Mouse (Mus musculus) stomach, embryonic 14.5 days (tissue): ENCODE measurements around the gene Bola1. TPM values are rescaled to one million over a fixed set of nuclear protein-coding genes. Genes with fewer than 3 reads are reported as not detected.

Experiments
- ATAC-seq: fragments of 200-750 bp; cut with Nextera tagmentation; 2 replicates; pipeline ENCODE4 v1.8.0; 2017; ENCODE audit warnings: low read depth, moderate TSS enrichment; ENCODE audit not compliant: insufficient number of reproducible peaks, insufficient read depth, low FRiP score
- H3K27ac ChIP-seq: fragments of 300-500 bp; sonication (generic); 2 replicates; pipeline ENCODE4 v1.5.1; 2014; ENCODE audit warnings: mild to moderate bottlenecking, low read length, moderate library complexity, mixed read lengths
- H3K27me3 ChIP-seq: fragments of 300-500 bp; sonication (generic); 2 replicates; pipeline ENCODE4 v1.6.1; 2014; ENCODE audit warnings: low read length, control low read depth, mixed read lengths; ENCODE audit not compliant: control insufficient read depth, insufficient read depth
- H3K36me3 ChIP-seq: fragments of 300-500 bp; sonication (generic); 2 replicates; pipeline ENCODE4 v1.6.1; 2014; ENCODE audit warnings: mild to moderate bottlenecking, control low read depth, low read length, moderate library complexity, mixed read lengths; ENCODE audit not compliant: control insufficient read depth, insufficient read depth
- H3K4me1 ChIP-seq: fragments of 300-500 bp; sonication (generic); 2 replicates; pipeline ENCODE4 v1.6.1; 2014; ENCODE audit warnings: low read length, control low read depth, mixed read lengths; ENCODE audit not compliant: control insufficient read depth, insufficient read depth
- H3K4me2 ChIP-seq: fragments of 300-500 bp; sonication (generic); replicated peaks from 2 replicates; pipeline ENCODE4 v1.6.1; 2014; ENCODE audit warnings: low read depth, low read length, control low read depth
- H3K4me3 ChIP-seq: fragments of 300-500 bp; sonication (generic); 2 replicates; pipeline ENCODE4 v1.5.1; 2014; ENCODE audit warnings: low read depth, low read length, control low read depth
- H3K9ac ChIP-seq: fragments of 300-500 bp; sonication (generic); replicated peaks from 2 replicates; pipeline ENCODE4 v1.6.1; 2014; ENCODE audit warnings: low read depth, mild to moderate bottlenecking, control low read depth, low read length, moderate library complexity, mixed read lengths
- H3K9me3 ChIP-seq: fragments of 300-500 bp; sonication (generic); 2 replicates; pipeline ENCODE4 v1.6.1; 2016; ENCODE audit warnings: low read depth, low read length, control low read depth; ENCODE audit not compliant: control insufficient read depth
- WGBS: fragments of 180-500 bp; shearing (Covaris S2); extraction: QIAGEN DNeasy Blood & Tissue Kit; methylation state at CpG from one replicate; pipeline ENCODE4 v1.1.7; 2014; 5-methylcytosine and 5-hydroxymethylcytosine counted together
- polyA plus RNA-seq: library from polyadenylated mRNA; unstranded; fragments of >200 nt; fragmentation: Nextera tagmentation; extraction: Ambion mirVana; gene quantifications from 2 replicates; pipeline ENCODE4 v1.2.1, GENCODE M21; 2014

Gene Bola1
- polyA plus RNA-seq, 1 experiment from 2014 or later = 61.3 TPM

- Histone ChIP-seq H3K27me3 (no peaks in the 10 kb centered on the region), H3K4me3 (peak within 1 kb of the TSS; percentile 58), H3K4me1 (peaks cover 16% of the 10 kb centered on the region), H3K9me3 (no peaks in the 10 kb centered on the region), H3K27ac (peak within 1 kb of the TSS; percentile 98), H3K36me3 (no peaks in the 10 kb centered on the region), H3K9ac (peak within 1 kb of the TSS; percentile 79), H3K4me2 (peak within 1 kb of the TSS; percentile 79)
- peak; percentile 87 for ATAC-seq
- WGBS = under 1% methylated on average over 40 of the region's 40 CpGs
Measured at GRCm38 (mm10) chr3:96262979-96263550, 43.6 kb upstream of the Bola1 start, which contains the start of gene Hist2h4. Hist2h4 (minus strand) TSS chr3:96263311.

- WGBS = under 1% methylated on average over 19 of the region's 19 CpGs
- no peaks in the 10 kb centered on the region for H3K27me3 ChIP-seq
- ATAC-seq = peak; percentile 88
- H3K4me3 ChIP-seq = peak overlapping the region; percentile 58
- H3K9me3 ChIP-seq = no peaks in the 10 kb centered on the region
- H3K4me1 ChIP-seq = peaks cover 13% of the 10 kb centered on the region
- peak overlapping the region; percentile 98 for H3K27ac ChIP-seq
- H3K9ac ChIP-seq = peak overlapping the region; percentile 79
- no peaks in the 10 kb centered on the region for H3K36me3 ChIP-seq
- peak overlapping the region; percentile 79 for H3K4me2 ChIP-seq
Measured at GRCm38 (mm10) chr3:96262216-96262875, 42.8 kb upstream of the Bola1 start.

- no peak for ATAC-seq
- H3K36me3 ChIP-seq = no peaks in the 10 kb centered on the region
- no peaks in the 10 kb centered on the region for H3K27me3 ChIP-seq
- peak overlapping the region; percentile 79; the same call in 1 of the 2 replicates for H3K9ac ChIP-seq
- H3K27ac ChIP-seq = peak overlapping the region; percentile 98
- peak overlapping the region; percentile 58 for H3K4me3 ChIP-seq
- no peaks in the 10 kb centered on the region for H3K9me3 ChIP-seq
- 51% methylated on average over 3 of the region's 3 CpGs for WGBS
- H3K4me1 ChIP-seq = peaks cover 13% of the 10 kb centered on the region
- H3K4me2 ChIP-seq = peak overlapping the region; percentile 79
Measured at GRCm38 (mm10) chr3:96261623-96262022, 42.1 kb upstream of the Bola1 start.

DNA sequence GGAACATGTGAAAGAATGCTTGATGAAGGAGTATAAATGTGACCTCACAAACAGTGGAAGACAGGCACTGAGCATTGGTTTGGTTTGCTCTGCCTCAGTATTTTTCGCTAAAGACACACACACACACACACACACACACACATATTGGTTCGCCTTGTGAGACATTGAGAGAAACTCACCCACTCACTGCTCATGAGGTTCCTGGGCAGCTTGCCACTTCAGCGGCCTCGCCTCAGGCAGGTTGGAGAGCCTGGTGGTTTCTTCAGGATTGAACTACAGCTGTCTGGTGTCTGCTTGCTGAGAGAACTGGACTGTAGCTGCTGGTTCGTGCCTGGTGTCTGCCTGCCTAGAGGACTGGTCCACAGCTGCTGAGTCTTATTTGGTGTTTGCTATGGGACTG is 40.7 kb upstream of the Bola1 start:
- Histone ChIP-seq H3K4me2 (no peak overlapping the region), H3K27me3 (no peaks in the 10 kb centered on the region), H3K4me1 (peaks cover 21% of the 10 kb centered on the region), H3K27ac (no peak overlapping the region), H3K4me3 (no peak overlapping the region), H3K36me3 (no peaks in the 10 kb centered on the region), H3K9me3 (no peaks in the 10 kb centered on the region), H3K9ac (no peak overlapping the region)
- WGBS = 94% methylated on average over 5 of the region's 5 CpGs
- ATAC-seq = no peak

GRCm38 (mm10) chr3:96257190-96257589 is 37.7 kb upstream of the Bola1 start:
- 68% methylated on average over 3 of the region's 3 CpGs for WGBS

DNA sequence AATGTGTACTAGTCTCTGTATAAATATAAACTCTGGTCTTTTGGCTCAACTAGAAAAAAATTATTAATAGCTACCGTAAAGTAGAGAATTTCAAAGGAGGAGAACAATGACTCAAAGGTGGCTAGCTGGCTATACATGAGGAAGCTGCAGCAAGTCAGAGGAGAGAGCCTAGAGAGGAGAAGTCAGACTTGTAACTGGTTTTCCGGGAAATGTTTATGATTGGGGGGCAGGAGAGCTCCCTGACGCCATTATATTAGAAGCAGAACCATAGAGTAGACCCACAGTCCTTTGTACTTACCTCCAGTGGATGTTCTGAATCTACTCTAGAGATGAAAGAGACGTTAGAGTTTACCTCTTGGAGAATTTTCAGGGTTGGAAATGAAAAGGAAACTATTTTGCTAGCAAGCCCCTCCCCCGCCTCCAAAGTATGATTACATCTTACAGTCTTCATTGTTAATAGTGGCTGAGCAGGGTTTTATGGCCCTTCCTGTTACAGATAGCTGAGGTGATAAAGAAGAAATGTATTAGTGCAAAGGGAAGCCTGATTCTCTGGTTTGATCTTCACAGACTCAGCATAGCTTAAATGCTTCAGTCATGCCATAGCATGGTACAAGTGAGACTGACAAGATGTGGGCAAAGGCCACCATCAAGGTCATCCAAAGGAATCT is 36.6 kb upstream of the Bola1 start:
- no peak for ATAC-seq
- no peak overlapping the region for H3K4me3 ChIP-seq
- whole genome bisulfite sequencing = 54% methylated on average over 5 of the region's 5 CpGs
- H3K36me3 ChIP-seq = no peaks in the 10 kb centered on the region
- 0 out of 2 replicates have a peak, but pooled peaks cover 8% of the 10 kb centered on the region for H3K4me1 ChIP-seq
- H3K4me2 ChIP-seq = no peak overlapping the region
- no peaks in the 10 kb centered on the region for H3K27me3 ChIP-seq
- H3K9me3 ChIP-seq = no peaks in the 10 kb centered on the region
- no peak overlapping the region for H3K9ac ChIP-seq
- 0 out of 2 replicates have a peak overlapping the region, but pooled peaks have one; percentile 6 for H3K27ac ChIP-seq

More at GRCm38 (mm10) chr3:96257190-96257589, 37.7 kb upstream of the Bola1 start:
- Histone ChIP-seq H3K4me1 (peaks cover 13% of the 10 kb centered on the region; the same call in 1 of the 2 replicates), H3K27ac (no peak overlapping the region), H3K4me2 (no peak overlapping the region), H3K4me3 (no peak overlapping the region), H3K9me3 (no peaks in the 10 kb centered on the region), H3K9ac (no peak overlapping the region), H3K27me3 (no peaks in the 10 kb centered on the region), H3K36me3 (no peaks in the 10 kb centered on the region)
- no peak for ATAC-seq

DNA sequence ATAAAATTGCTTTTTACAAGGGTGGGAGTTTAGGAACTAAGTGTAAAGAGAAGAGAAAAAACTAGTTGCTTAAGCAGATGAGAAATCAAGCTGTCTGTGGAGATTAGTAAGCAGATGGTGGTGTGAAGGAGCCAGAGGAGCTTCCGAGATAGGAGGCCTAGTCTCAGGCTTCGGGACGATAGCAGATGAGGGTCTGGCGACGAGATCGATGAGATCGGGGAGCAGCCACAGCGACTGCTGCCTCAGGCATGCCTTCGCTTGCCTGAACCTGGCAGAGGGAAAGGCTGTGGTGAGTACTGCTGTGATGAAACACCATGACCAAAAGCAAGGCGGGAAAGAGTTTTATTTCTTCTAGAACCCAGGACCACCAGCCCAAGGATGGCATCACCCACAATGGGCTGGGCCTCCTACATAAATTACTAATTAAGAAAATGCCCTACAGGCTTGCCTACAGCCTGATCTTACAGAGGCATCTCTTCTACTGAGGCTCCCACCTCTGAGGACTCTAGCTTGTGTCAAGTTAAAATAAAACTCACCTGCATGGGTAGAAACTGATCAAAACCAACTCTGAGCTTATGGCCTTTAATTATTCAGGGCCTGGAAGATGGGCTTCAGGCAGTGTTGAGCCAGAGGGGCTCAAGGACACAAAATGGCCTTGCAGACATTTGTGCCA is 35.3 kb upstream of the Bola1 start:
- no peaks in the 10 kb centered on the region for H3K9me3 ChIP-seq
- H3K27me3 ChIP-seq = no peaks in the 10 kb centered on the region
- H3K4me3 ChIP-seq = no peak overlapping the region
- peak; percentile 71; the same call in 1 of the 2 replicates for ATAC-seq
- H3K36me3 ChIP-seq = no peaks in the 10 kb centered on the region
- whole genome bisulfite sequencing = 57% methylated on average over 10 of the region's 10 CpGs
- no peak overlapping the region for H3K9ac ChIP-seq
- no peak overlapping the region for H3K27ac ChIP-seq
- 0 out of 2 replicates have a peak, but pooled peaks cover 8% of the 10 kb centered on the region for H3K4me1 ChIP-seq
- H3K4me2 ChIP-seq = no peak overlapping the region

DNA sequence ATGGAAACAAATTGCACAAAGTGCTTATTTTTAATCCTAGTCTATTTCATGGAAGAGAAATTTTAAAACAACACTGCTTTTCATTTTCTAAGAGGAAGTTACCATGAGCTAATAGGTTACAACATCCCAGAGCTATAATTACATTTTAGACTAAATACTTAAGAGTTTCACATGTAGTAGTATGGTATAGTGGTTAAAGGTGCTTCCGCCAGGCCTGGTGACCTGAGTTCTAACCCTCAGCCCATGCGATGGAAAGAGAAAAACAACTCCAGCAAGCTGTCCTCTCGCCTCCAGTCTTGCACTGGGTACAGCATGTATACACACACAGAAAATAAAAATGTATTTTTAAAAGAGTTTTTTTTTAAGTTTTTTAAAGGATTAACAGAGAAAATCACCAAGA is 32.3 kb upstream of the Bola1 start:
- Histone ChIP-seq H3K9ac (no peak overlapping the region), H3K9me3 (no peaks in the 10 kb centered on the region), H3K4me3 (no peak overlapping the region), H3K4me2 (no peak overlapping the region), H3K27ac (no peak overlapping the region), H3K36me3 (no peaks in the 10 kb centered on the region), H3K4me1 (peaks cover 15% of the 10 kb centered on the region; the same call in 1 of the 2 replicates), H3K27me3 (no peaks in the 10 kb centered on the region)
- no peak for ATAC-seq
- WGBS = 89% methylated on average over 3 of the region's 3 CpGs
